Mouse (Mus musculus) megakaryocyte, embryonic 14.5 days (primary cell): ENCODE measurements around the gene Rpl11.

Experiments
- FLI1 ChIP-seq: IDR thresholded peaks from 2 replicates; pipeline ENCODE4 v1.6.1; 2012; ENCODE audit warnings: low read length, inconsistent platforms, mixed read lengths
- GATA1 ChIP-seq: IDR thresholded peaks from 3 replicates; pipeline ENCODE4 v1.6.1; 2012; ENCODE audit warnings: mixed read lengths, low read length, inconsistent platforms, borderline replicate concordance

DNA sequence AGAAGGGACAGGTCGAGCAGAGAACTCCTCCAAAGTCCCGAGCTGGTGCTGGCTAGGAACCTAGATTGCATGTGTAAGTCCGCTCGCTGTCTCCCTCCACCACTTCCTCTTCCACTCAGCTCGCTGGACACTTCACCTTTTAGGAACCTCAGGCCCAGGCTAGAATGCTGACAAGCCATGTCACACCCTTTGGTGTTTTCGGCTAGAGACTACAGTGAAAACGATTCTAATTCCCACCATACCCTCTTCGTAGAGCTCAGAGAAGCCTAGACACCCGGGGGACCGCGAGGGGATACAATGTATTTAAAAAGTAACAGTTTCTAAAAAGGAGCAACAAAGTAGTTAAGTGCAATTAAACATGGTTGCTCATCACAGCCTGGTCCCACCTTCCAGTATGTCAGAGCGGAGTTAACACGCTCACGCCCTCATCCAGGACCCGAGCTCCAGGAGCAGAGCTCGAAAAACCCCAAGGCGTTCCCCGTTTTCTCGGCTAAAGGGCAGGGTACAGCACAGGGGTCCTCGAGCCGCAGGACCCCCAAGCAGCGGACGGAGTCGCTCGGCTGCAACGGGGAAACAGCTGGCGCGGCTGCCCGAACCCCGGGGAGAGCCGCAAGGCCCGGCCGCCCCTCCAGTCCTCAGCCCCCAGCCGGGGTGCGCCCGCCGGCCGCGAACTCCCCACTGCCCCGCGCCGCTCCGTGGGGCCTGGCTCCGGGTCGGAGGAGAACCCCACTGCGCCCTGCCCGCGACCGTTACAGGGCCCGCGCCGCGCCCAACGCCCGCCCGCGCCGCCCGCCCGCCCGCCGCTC is 32.3 kb downstream of the Rpl11 start:
- TF ChIP-seq FLI1: no peak
- TF ChIP-seq GATA1: no peak
